Mouse (Mus musculus) brain, embryonic 14.5 days (tissue): Measurements from ENCODE around the gene Gpr179.

Experiments
- CTCF ChIP-seq: fragments of 200-500 bp; IDR thresholded peaks from 2 replicates; pipeline ENCODE4 v1.5.1; 2012; ENCODE audit warnings: inconsistent platforms, mild to moderate bottlenecking, moderate library complexity, borderline replicate concordance; ENCODE audit not compliant: insufficient read depth, insufficient read length; ENCODE audit errors: extremely low read depth
- POLR2A ChIP-seq: fragments of 200-500 bp; IDR thresholded peaks from 2 replicates; pipeline ENCODE4 v1.6.1; 2012; ENCODE audit warnings: mild to moderate bottlenecking, inconsistent platforms, borderline replicate concordance; ENCODE audit not compliant: poor library complexity, insufficient read depth, insufficient read length, severe bottlenecking; ENCODE audit errors: extremely low read depth

DNA sequence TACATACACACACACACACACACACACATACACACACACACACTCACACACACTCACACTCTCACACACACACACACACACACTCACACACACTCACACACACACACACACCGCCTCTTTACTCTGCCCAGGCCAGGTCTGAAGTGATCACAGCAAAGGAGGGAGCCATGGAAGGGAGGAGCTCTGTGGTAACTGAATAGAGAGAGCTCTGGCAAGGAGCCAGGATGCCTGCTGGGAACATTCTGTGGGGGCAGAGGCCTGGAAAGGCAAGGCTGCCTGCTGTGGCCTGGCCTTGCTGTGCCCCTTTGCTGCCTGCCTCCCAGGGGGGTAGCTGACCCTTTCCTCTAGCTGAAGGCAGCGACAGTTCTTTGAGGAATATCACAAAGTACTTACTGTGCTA, 1.8 kb downstream of the Gpr179 start:
- no peak for TF ChIP-seq CTCF
- TF ChIP-seq POLR2A, result no peak
